Mouse (Mus musculus) bone marrow, adult 2 months (tissue): ENCODE data around the gene Dph7. TPM values are rescaled to one million over a fixed set of nuclear protein-coding genes. Genes with fewer than 3 reads are reported as not detected.

Experiments used
- H3K27ac ChIP-seq: fragments of 200-500 bp; 2 replicates; pipeline ENCODE4 v1.5.1; 2012; ENCODE audit warnings: low read depth, mild to moderate bottlenecking, control low read depth, inconsistent platforms, low read length; ENCODE audit not compliant: control insufficient read depth, poor library complexity, insufficient read depth
- H3K4me1 ChIP-seq: fragments of 200-500 bp; 2 replicates; pipeline ENCODE4 v1.6.1; 2011; ENCODE audit warnings: low read length; ENCODE audit not compliant: control insufficient read depth, insufficient read depth
- H3K4me3 ChIP-seq: fragments of 200-500 bp; replicated peaks from 2 replicates; pipeline ENCODE3; 2011; ENCODE audit warnings: mild to moderate bottlenecking, low read depth, low read length, control low read depth; ENCODE audit not compliant: control insufficient read depth
- CTCF ChIP-seq: fragments of 200-500 bp; IDR thresholded peaks from 2 replicates; pipeline ENCODE4 v1.5.1; 2011; ENCODE audit warnings: low read length, control low read depth; ENCODE audit not compliant: control insufficient read depth, insufficient read depth
- POLR2A ChIP-seq: fragments of 200-500 bp; IDR thresholded peaks from 2 replicates; pipeline ENCODE4 v1.6.1; 2011; ENCODE audit warnings: low read depth, mild to moderate bottlenecking, control low read depth, low read length, borderline replicate concordance; ENCODE audit not compliant: control insufficient read depth
- WGBS: fragments of 180-500 bp; shearing (Covaris S2); methylation state at CpG from one replicate; pipeline ENCODE4 v1.1.7; 2018; 5-methylcytosine and 5-hydroxymethylcytosine counted together
- polyA plus RNA-seq: library from polyadenylated mRNA; stranded (reverse); fragments of >200 nt; gene quantifications from 2 replicates; pipeline ENCODE4 v1.2.4, GENCODE M21; 2011; ENCODE audit warnings: low replicate concordance; ENCODE audit not compliant: missing spikeins, insufficient read depth, insufficient read length

Dph7 gene
- polyA plus RNA-seq, 1 experiment = 15.3 TPM

- TF ChIP-seq POLR2A = no peak
- no peak for TF ChIP-seq CTCF
These were observed 25.6 kb downstream of the Dph7 start for GRCm38 (mm10) chr2:24987762-24988161.

GRCm38 (mm10) chr2:24995332-24995731 lies 33.1 kb downstream of the Dph7 start:
- no peak overlapping the region for H3K27ac ChIP-seq
- no peak overlapping the region for H3K4me3 ChIP-seq
- TF ChIP-seq POLR2A (no peak), CTCF (no peak)
- 92% methylated on average over 6 of the region's 6 CpGs for WGBS
- no peaks in the 10 kb centered on the region for H3K4me1 ChIP-seq

More at GRCm38 (mm10) chr2:24987762-24988161, 25.6 kb downstream of the Dph7 start:
- Histone ChIP-seq H3K27ac (no peak overlapping the region), H3K4me1 (no peaks in the 10 kb centered on the region), H3K4me3 (no peak overlapping the region)
- 78% methylated on average over 2 of the region's 2 CpGs for WGBS

- TF ChIP-seq CTCF = no peak
- no peak for TF ChIP-seq POLR2A
- H3K4me1 ChIP-seq = no peaks in the 10 kb centered on the region
- H3K27ac ChIP-seq = no peak overlapping the region
- no peak overlapping the region for H3K4me3 ChIP-seq
- 89% methylated on average over 2 of the region's 2 CpGs for WGBS
These were observed 34.3 kb downstream of the Dph7 start for GRCm38 (mm10) chr2:24996471-24996870.

GRCm38 (mm10) chr2:25000544-25001235 lies 38.5 kb downstream of the Dph7 start:
- Histone ChIP-seq H3K27ac (no peak overlapping the region), H3K4me1 (no peaks in the 10 kb centered on the region), H3K4me3 (no peak overlapping the region)
- TF ChIP-seq CTCF = peak; percentile 56
- TF ChIP-seq POLR2A = no peak
- WGBS = 90% methylated on average over 3 of the region's 3 CpGs

- TF ChIP-seq POLR2A (no peak), CTCF (no peak)
- no peaks in the 10 kb centered on the region for H3K4me1 ChIP-seq
- WGBS = 91% methylated on average over 9 of the region's 9 CpGs
- no peak overlapping the region for H3K27ac ChIP-seq
- no peak overlapping the region for H3K4me3 ChIP-seq
These were observed 42.0 kb downstream of the Dph7 start for GRCm38 (mm10) chr2:25003946-25004786.

- H3K27ac ChIP-seq = no peak overlapping the region
- WGBS = 94% methylated on average over 1 of the region's 1 CpGs
- no peak for TF ChIP-seq CTCF
- TF ChIP-seq POLR2A = no peak
These were observed 44.6 kb downstream of the Dph7 start for GRCm38 (mm10) chr2:25006767-25007166.

GRCm38 (mm10) chr2:25008250-25008649 lies 46.0 kb downstream of the Dph7 start:
- no peak overlapping the region for H3K4me3 ChIP-seq
- no peaks in the 10 kb centered on the region for H3K4me1 ChIP-seq
- no peak overlapping the region for H3K27ac ChIP-seq
- TF ChIP-seq POLR2A (no peak), CTCF (no peak)

More at GRCm38 (mm10) chr2:25006767-25007166, 44.6 kb downstream of the Dph7 start:
- no peaks in the 10 kb centered on the region for H3K4me1 ChIP-seq
- no peak overlapping the region for H3K4me3 ChIP-seq

Other genes starting within 250 kb of the Dph7 start
- 2.0 and 2.2 TPM in 2 replicates for gene Cacna1b, start 199.2 kb upstream of the Dph7 start, polyA plus RNA-seq
- 18.0 and 31.3 TPM in 2 replicates for gene Ehmt1, start 42.8 kb upstream of the Dph7 start, polyA plus RNA-seq
- 77.0 and 140 TPM in 2 replicates for gene Arrdc1, start 27.1 kb upstream of the Dph7 start, polyA plus RNA-seq
- 13.1 and 15.4 TPM in 2 replicates for gene Zmynd19, start 12.6 kb upstream of the Dph7 start, polyA plus RNA-seq
- gene Mrpl41, start 12.7 kb downstream of the Dph7 start, polyA plus RNA-seq = 46.5 and 61.1 TPM in 2 replicates
- gene Pnpla7, start 13.6 kb downstream of the Dph7 start, polyA plus RNA-seq = 45.6 and 71.4 TPM in 2 replicates
- gene Nsmf, start 92.0 kb downstream of the Dph7 start, polyA plus RNA-seq = 11.3 and 28.2 TPM in 2 replicates
- not detected in 2 replicates for gene Entpd8, start 117.9 kb downstream of the Dph7 start, polyA plus RNA-seq
- gene Noxa1, start 132.7 kb downstream of the Dph7 start, polyA plus RNA-seq = not detected in 2 replicates
- gene Nrarp, start 218.4 kb downstream of the Dph7 start, polyA plus RNA-seq = 1.7 and 2.6 TPM in 2 replicates
- 3.9 and 8.9 TPM in 2 replicates for gene Tor4a, start 234.5 kb downstream of the Dph7 start, polyA plus RNA-seq
- gene Nelfb, start 249.1 kb downstream of the Dph7 start, polyA plus RNA-seq = 26.7 and 38.0 TPM in 2 replicates